8 mouse cellular contexts compared by ENCODE assay signal in genomic region chr10:42273760-42274691, GRCm38 (mm10). TPM values are rescaled to one million over a fixed set of nuclear protein-coding genes. Genes with fewer than 3 reads are reported as not detected.
DNase-seq lines count a peak whose midpoint lies in the region; ATAC-seq and TF ChIP-seq lines count a peak whose summit lies in the region.

No protein-coding gene starts in this region.

- TF ChIP-seq CTCF in embryonic fibroblast, embryonic 13.5 days (IDR thresholded peaks at IDR 0.05; ENCODE audit: borderline replicate concordance, insufficient read depth, low read length) = no peak
- TF ChIP-seq CTCF in midbrain, postnatal 0 days (IDR thresholded peaks at IDR 0.05) = no peak
- TF ChIP-seq CTCF in thymus, adult 2 months (IDR thresholded peaks at IDR 0.05; ENCODE audit: borderline replicate concordance, control insufficient read depth, extremely low read depth, insufficient read depth, low read length, poor library complexity) = no peak

- H3K4me2 ChIP-seq in hindbrain, embryonic 13.5 days = peak overlapping the region; percentile 98
- peak overlapping the region; percentile 97 for H3K4me2 ChIP-seq in limb, embryonic 15.5 days
- peak overlapping the region; percentile 98 for H3K4me2 ChIP-seq in midbrain, postnatal 0 days (ENCODE audit: low read depth, low read length, poor library complexity, severe bottlenecking)

- 7% methylated on average over 21 of the region's 21 CpGs for WGBS in hindbrain, embryonic 13.5 days
- 13% methylated on average over 21 of the region's 21 CpGs for WGBS in limb, embryonic 15.5 days
- 14% methylated on average over 21 of the region's 21 CpGs for WGBS in midbrain, postnatal 0 days
- 4% methylated on average over 21 of the region's 21 CpGs for WGBS in thymus, adult 2 months

- H3K9me3 ChIP-seq in hindbrain, embryonic 13.5 days = no peaks in the 10 kb centered on the region
- H3K9me3 ChIP-seq in limb, embryonic 15.5 days = no peaks in the 10 kb centered on the region
- no peaks in the 10 kb centered on the region for H3K9me3 ChIP-seq in midbrain, postnatal 0 days (ENCODE audit: low read length)

- peaks cover 25% of the 10 kb centered on the region for H3K27me3 ChIP-seq in hindbrain, embryonic 13.5 days
- H3K27me3 ChIP-seq in limb, embryonic 15.5 days = no peaks in the 10 kb centered on the region
- H3K27me3 ChIP-seq in midbrain, postnatal 0 days (ENCODE audit: insufficient read depth, low read length) = no peaks in the 10 kb centered on the region
- no peaks in the 10 kb centered on the region for H3K27me3 ChIP-seq in thymus, adult 2 months (ENCODE audit: control insufficient read depth, insufficient read depth, low read length)

- H3K4me1 ChIP-seq in embryonic fibroblast, embryonic 13.5 days (ENCODE audit: control insufficient read depth, insufficient read depth, low read length) = peaks cover 12% of the 10 kb centered on the region
- peaks cover 46% of the 10 kb centered on the region for H3K4me1 ChIP-seq in hindbrain, embryonic 13.5 days (replicated peaks)
- H3K4me1 ChIP-seq in limb, embryonic 15.5 days = peaks cover 48% of the 10 kb centered on the region
- peaks cover 6% of the 10 kb centered on the region; the same call in 1 of the 2 replicates for H3K4me1 ChIP-seq in midbrain, postnatal 0 days (ENCODE audit: insufficient read depth, low read length)
- H3K4me1 ChIP-seq in thymus, adult 2 months (replicated peaks; ENCODE audit: control insufficient read depth, insufficient read depth, low read length) = peaks cover 34% of the 10 kb centered on the region

- DNase-seq in gastrocnemius, postnatal 25 days = peak; percentile 29
- DNase-seq in gastrocnemius, postnatal 14 days = no peak
- peak; percentile 52 for DNase-seq in adrenal gland, postnatal 10 days
- DNase-seq in midbrain, postnatal 0 days (ENCODE audit: low spot score) = no peak
- peak; percentile 65 for DNase-seq in thymus, adult 2 months

- no peak for ATAC-seq in hindbrain, embryonic 13.5 days (ENCODE audit: low FRiP score)
- no peak for ATAC-seq in limb, embryonic 15.5 days (ENCODE audit: insufficient number of reproducible peaks, low FRiP score, low TSS enrichment, low read depth)
- ATAC-seq in midbrain, postnatal 0 days (ENCODE audit: low FRiP score) = no peak

- H3K4me3 ChIP-seq in embryonic fibroblast, embryonic 13.5 days (ENCODE audit: insufficient read depth, low read length) = peak overlapping the region; percentile 74
- H3K4me3 ChIP-seq in hindbrain, embryonic 13.5 days = peak overlapping the region; percentile 78
- peak overlapping the region; percentile 75 for H3K4me3 ChIP-seq in limb, embryonic 15.5 days
- peak overlapping the region; percentile 82 for H3K4me3 ChIP-seq in midbrain, postnatal 0 days (ENCODE audit: low read depth, low read length)
- H3K4me3 ChIP-seq in thymus, adult 2 months (ENCODE audit: control insufficient read depth, insufficient read depth, low read length) = peak overlapping the region; percentile 82

- H3K36me3 ChIP-seq in hindbrain, embryonic 13.5 days = no peaks in the 10 kb centered on the region; the same call in 1 of the 2 replicates
- peaks cover 7% of the 10 kb centered on the region; the same call in 1 of the 2 replicates for H3K36me3 ChIP-seq in limb, embryonic 15.5 days
- no peaks in the 10 kb centered on the region for H3K36me3 ChIP-seq in midbrain, postnatal 0 days (ENCODE audit: insufficient read depth, low read length)
- no peaks in the 10 kb centered on the region for H3K36me3 ChIP-seq in thymus, adult 2 months (ENCODE audit: control insufficient read depth, insufficient read depth, low read length)

- peak; percentile 52; the same call in 1 of the 2 replicates for TF ChIP-seq POLR2A in embryonic fibroblast, embryonic 13.5 days (IDR thresholded peaks at IDR 0.05; ENCODE audit: low read depth, low read length)
- TF ChIP-seq POLR2A in thymus, adult 2 months (IDR thresholded peaks at IDR 0.05; ENCODE audit: control insufficient read depth, extremely low read depth, insufficient read depth, low read length, poor library complexity) = no peak

- peak overlapping the region; percentile 85 for H3K9ac ChIP-seq in hindbrain, embryonic 13.5 days
- peak overlapping the region; percentile 65 for H3K9ac ChIP-seq in limb, embryonic 15.5 days
- peak overlapping the region; percentile 69 for H3K9ac ChIP-seq in midbrain, postnatal 0 days (replicated peaks; ENCODE audit: low read length, poor library complexity, severe bottlenecking)

- peak overlapping the region; percentile 72 for H3K27ac ChIP-seq in embryonic fibroblast, embryonic 13.5 days (ENCODE audit: insufficient read depth, low read length)
- no peak overlapping the region for H3K27ac ChIP-seq in hindbrain, embryonic 13.5 days
- H3K27ac ChIP-seq in limb, embryonic 15.5 days = no peak overlapping the region
- H3K27ac ChIP-seq in midbrain, postnatal 0 days (ENCODE audit: low read depth, low read length) = no peak overlapping the region
- peak overlapping the region; percentile 51 for H3K27ac ChIP-seq in thymus, adult 2 months (ENCODE audit: control insufficient read depth, insufficient read depth, low read length)

- intact Hi-C loops in gastrocnemius, postnatal 14 days (cut with DNase I; ENCODE audit: low total_unique reads) = no loop called here

RNA-seq across cellular contexts. Expression of gene Foxo3, which starts 2.5 kb away (rescaled TPM):
- total RNA-seq in gastrocnemius, postnatal 25 days (2021) = 10 to 100 TPM; 21.6 to 22.6 TPM
- total RNA-seq in gastrocnemius, postnatal 14 days (2021) = 10 to 100 TPM; 22.8 to 45.1 TPM
- 10 to 100 TPM; 45.4 to 48.2 TPM for total RNA-seq in adrenal gland, postnatal 10 days (2021)
- 29.3 and 30.2 TPM in 2 replicates for polyA plus RNA-seq in embryonic fibroblast, embryonic 13.5 days (2011; ENCODE audit: insufficient read length, low read depth, missing spikeins)
- 3.7 and 3.9 TPM in 2 replicates for polyA plus RNA-seq in hindbrain, embryonic 13.5 days (2015; fragmentation: Nextera tagmentation; extraction: Ambion mirVana)
- polyA plus RNA-seq in limb, embryonic 15.5 days (2015; fragmentation: Nextera tagmentation; extraction: Ambion mirVana) = 9.0 and 10.2 TPM in 2 replicates
- 37.7 and 42.9 TPM in 2 replicates for total RNA-seq in midbrain, postnatal 0 days (2014; rRNA removed)
- polyA plus RNA-seq in midbrain, postnatal 0 days (2015; fragmentation: Nextera tagmentation; extraction: Ambion mirVana) = 6.5 and 6.6 TPM in 2 replicates
- polyA plus RNA-seq in thymus, adult 2 months (2012; rRNA removed) = 76.6 and 83.4 TPM in 2 replicates

Comparison
In these comparisons a context has a peak if more than half of its experiments do, and no peak if none do; other contexts are left out.
1. DNase-seq: peak in gastrocnemius, postnatal 25 days (single experiment), adrenal gland, postnatal 10 days (single experiment) and thymus, adult 2 months (single experiment); none in gastrocnemius, postnatal 14 days (single experiment) and midbrain, postnatal 0 days (single experiment).
2. H3K27ac ChIP-seq: peak in embryonic fibroblast, embryonic 13.5 days (single experiment) and thymus, adult 2 months (single experiment); none in hindbrain, embryonic 13.5 days (single experiment), limb, embryonic 15.5 days (single experiment) and midbrain, postnatal 0 days (single experiment).
3. Peak in every context shown above with its lines, with median percentiles within 50 percentile points of each other: H3K4me3 ChIP-seq, H3K4me2 ChIP-seq and H3K9ac ChIP-seq.